Mouse (Mus musculus) lung, embryonic 14.5 days (tissue): ENCODE results near the gene Slc12a4. TPM values are rescaled to one million over a fixed set of nuclear protein-coding genes. Genes with fewer than 3 reads are reported as not detected.

Experiments
- ATAC-seq: fragments of 200-750 bp; cut with Nextera tagmentation; 2 replicates; pipeline ENCODE4 v1.8.0; 2017; ENCODE audit warnings: mild to moderate bottlenecking, moderate TSS enrichment, moderate library complexity; ENCODE audit not compliant: insufficient read depth
- DNase-seq: peaks from one replicate; pipeline ENCODE4 v3.0.0-alpha.2; 2015
- H3K27ac ChIP-seq: fragments of 300-500 bp; sonication (generic); 2 replicates; pipeline ENCODE4 v1.5.1; 2014; ENCODE audit warnings: low read depth, mild to moderate bottlenecking, moderate library complexity
- H3K27me3 ChIP-seq: fragments of 300-500 bp; sonication (generic); 2 replicates; pipeline ENCODE4 v1.6.1; 2014; ENCODE audit warnings: low read length, control low read depth; ENCODE audit not compliant: insufficient read depth
- H3K36me3 ChIP-seq: fragments of 300-500 bp; sonication (generic); 2 replicates; pipeline ENCODE4 v1.6.1; 2014; ENCODE audit warnings: control low read depth; ENCODE audit not compliant: insufficient read depth
- H3K4me1 ChIP-seq: fragments of 300-500 bp; sonication (generic); 2 replicates; pipeline ENCODE4 v1.6.1; 2014; ENCODE audit warnings: antibody characterized with exemption, control low read depth; ENCODE audit not compliant: insufficient read depth
- H3K4me2 ChIP-seq: fragments of 300-500 bp; sonication (generic); 2 replicates; pipeline ENCODE4 v1.6.1; 2014; ENCODE audit warnings: mild to moderate bottlenecking
- H3K4me3 ChIP-seq: fragments of 300-500 bp; sonication (generic); 2 replicates; pipeline ENCODE4 v1.5.1; 2014; ENCODE audit warnings: low read depth, low read length
- H3K9ac ChIP-seq: fragments of 300-500 bp; sonication (generic); 2 replicates; pipeline ENCODE4 v1.6.1; 2014
- H3K9me3 ChIP-seq: fragments of 300-500 bp; sonication (generic); 2 replicates; pipeline ENCODE4 v1.6.1; 2016; ENCODE audit warnings: low read depth, low read length, control low read depth
- CTCF ChIP-seq: IDR thresholded peaks from 2 replicates; pipeline ENCODE4 v1.5.1; 2016; ENCODE audit warnings: antibody characterized with exemption, low read depth
- WGBS: fragments of 180-500 bp; shearing (Covaris S2); extraction: QIAGEN DNeasy Blood & Tissue Kit; methylation state at CpG from one replicate; pipeline ENCODE4 v1.1.7; 2014; 5-methylcytosine and 5-hydroxymethylcytosine counted together
- polyA plus RNA-seq: library from polyadenylated mRNA; unstranded; fragments of >200 nt; fragmentation: Nextera tagmentation; extraction: Ambion mirVana; gene quantifications from 2 replicates; pipeline ENCODE4 v1.2.1, GENCODE M21; 2014

Slc12a4 gene
- polyA plus RNA-seq, 1 experiment from 2014 or later: 35.8 TPM

DNA sequence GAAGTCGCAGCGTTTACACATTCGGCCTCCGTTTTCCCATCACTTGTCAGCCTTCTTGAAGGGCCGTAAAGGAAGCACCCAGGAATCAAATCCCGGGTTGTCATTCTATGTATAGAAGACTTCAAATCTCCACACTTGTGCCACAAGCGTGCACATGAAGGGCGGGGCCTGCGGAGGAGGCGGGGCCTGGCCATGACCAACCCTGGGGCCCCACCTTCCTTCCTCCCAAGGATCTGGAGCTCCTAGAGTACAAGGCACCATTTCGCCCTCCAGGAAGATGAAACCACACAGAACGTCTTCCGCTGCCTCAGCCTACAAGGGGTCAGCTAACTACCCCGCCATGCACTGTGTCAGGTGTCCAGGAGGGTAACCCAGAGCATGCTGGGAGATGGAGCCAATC lies 4.8 kb downstream of the Slc12a4 start:
- peaks cover 3% of the 10 kb centered on the region; the same call in 1 of the 2 replicates for H3K4me1 ChIP-seq

DNA sequence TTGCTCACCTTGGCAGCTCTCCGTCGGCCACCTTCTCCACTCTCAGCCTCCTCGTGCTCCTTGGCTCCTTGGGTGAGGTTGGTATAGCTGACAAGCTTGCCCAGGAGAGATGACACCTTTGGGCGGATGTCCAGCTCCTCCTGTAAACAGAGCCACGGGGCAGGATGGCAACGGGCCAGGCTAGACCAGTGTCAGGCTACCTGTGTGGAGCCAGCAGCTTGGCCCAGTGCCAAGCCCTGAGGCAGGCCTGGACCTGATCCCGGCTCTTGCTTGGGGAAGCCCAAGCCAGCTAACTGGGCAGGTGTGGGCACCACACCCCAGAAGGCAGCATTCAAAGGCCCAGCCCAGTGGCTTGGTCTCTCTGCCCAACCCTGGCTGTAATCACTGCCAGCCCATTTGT lies 6.5 kb downstream of the Slc12a4 start:
- TF ChIP-seq CTCF: no peak
- Histone ChIP-seq H3K4me1 (peaks cover under 1% of the 10 kb centered on the region; the same call in 1 of the 2 replicates), H3K36me3 (peaks cover 56% of the 10 kb centered on the region), H3K9ac (no peak overlapping the region), H3K4me3 (no peak overlapping the region), H3K4me2 (no peak overlapping the region), H3K27ac (no peak overlapping the region), H3K27me3 (no peaks in the 10 kb centered on the region), H3K9me3 (no peaks in the 10 kb centered on the region)
- ATAC-seq (no peak; the same call in 1 of the 2 replicates), DNase-seq (peak; percentile 37)
- 64% methylated on average over 7 of the region's 7 CpGs for WGBS

More for the DNA sequence above, 4.8 kb downstream of the Slc12a4 start:
- no peaks in the 10 kb centered on the region for H3K27me3 ChIP-seq
- no peak overlapping the region for H3K9ac ChIP-seq
- 77% methylated on average over 14 of the region's 14 CpGs for WGBS
- H3K9me3 ChIP-seq: no peaks in the 10 kb centered on the region
- ATAC-seq (no peak), DNase-seq (no peak)
- no peak overlapping the region for H3K4me3 ChIP-seq
- H3K4me2 ChIP-seq: no peak overlapping the region
- no peak overlapping the region for H3K27ac ChIP-seq
- peaks cover 44% of the 10 kb centered on the region for H3K36me3 ChIP-seq
- no peak for TF ChIP-seq CTCF

DNA sequence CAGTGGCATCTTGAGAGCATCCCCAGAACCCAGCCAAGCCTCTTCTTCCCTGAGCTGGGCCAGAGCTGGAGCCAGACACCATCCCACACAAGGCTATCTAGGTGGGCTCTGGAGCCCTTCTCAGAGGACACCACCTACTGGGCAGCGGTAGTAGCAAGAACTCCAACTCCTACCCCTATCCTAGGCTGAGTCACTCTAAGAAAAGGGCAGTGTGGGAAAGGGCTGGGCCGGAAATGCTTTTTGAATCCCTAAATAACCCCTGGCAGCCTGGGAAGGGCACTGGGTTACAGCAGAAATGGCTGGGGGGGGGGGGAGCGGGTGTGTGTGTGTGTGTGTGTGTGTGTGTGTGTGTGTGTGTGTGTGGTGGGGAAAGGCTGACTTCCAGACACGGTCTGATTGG lies 8.1 kb downstream of the Slc12a4 start:
- Histone ChIP-seq H3K4me1 (no peaks in the 10 kb centered on the region), H3K9ac (no peak overlapping the region), H3K9me3 (no peaks in the 10 kb centered on the region), H3K27ac (no peak overlapping the region), H3K27me3 (no peaks in the 10 kb centered on the region), H3K4me3 (no peak overlapping the region), H3K4me2 (no peak overlapping the region), H3K36me3 (peaks cover 60% of the 10 kb centered on the region)
- WGBS: 52% methylated on average over 3 of the region's 4 CpGs
- TF ChIP-seq CTCF: no peak
- DNase-seq (no peak), ATAC-seq (no peak)

DNA sequence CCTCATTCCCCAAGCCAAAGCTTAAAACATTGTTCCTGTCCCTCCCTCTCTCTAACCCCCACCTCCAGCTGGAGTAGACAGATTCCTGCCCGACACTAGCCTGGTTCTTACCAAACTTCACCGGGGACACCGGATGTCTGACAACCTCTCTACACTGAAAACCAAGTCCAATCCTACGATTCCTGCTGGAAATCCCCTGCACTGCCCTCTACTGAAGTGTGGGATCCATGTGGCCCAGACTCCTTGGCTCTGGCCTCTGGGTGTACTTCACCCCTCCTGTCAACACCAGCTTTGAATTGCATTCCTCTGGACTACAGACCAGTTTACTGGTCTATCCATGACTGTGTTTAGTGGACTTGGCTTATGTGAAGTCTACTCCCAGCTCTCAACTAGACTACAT lies 9.3 kb downstream of the Slc12a4 start:
- Histone ChIP-seq H3K4me3 (no peak overlapping the region), H3K27ac (no peak overlapping the region), H3K27me3 (no peaks in the 10 kb centered on the region), H3K36me3 (peaks cover 72% of the 10 kb centered on the region), H3K4me2 (no peak overlapping the region), H3K9me3 (no peaks in the 10 kb centered on the region), H3K4me1 (no peaks in the 10 kb centered on the region), H3K9ac (no peak overlapping the region)
- ATAC-seq (no peak), DNase-seq (no peak)
- 87% methylated on average over 4 of the region's 4 CpGs for WGBS
- TF ChIP-seq CTCF: no peak

DNA sequence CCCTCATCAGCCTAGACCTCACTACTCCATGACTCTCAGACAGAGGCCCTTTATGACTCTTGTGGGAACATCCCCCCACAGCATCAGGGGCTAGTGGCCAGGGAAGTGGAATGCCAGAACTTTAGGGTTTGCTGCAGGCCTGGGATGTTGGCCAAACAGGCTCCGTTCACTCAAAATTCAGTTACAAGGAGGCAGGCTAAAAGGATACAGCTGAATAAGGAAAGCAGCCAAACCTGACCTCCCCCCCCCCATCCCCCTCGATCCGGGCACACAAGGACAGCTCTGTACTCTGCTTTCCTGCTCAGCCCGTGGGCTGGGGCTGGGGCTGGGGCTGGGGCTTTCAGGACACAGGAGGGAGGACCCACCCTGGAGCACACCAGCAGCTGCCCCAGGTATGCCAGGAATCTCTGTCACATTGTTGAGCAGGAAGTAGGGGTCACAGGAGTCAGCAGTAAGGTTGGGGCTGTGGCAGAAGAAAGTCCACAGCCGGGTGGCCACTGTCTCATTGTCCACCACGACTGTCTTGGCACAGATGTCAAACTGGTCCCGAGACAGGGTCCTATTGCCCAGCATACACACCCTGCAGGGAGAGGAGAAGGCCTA lies 14.7 kb downstream of the Slc12a4 start:
- DNase-seq: peak; percentile 11
- H3K4me1 ChIP-seq: no peaks in the 10 kb centered on the region
- no peaks in the 10 kb centered on the region for H3K27me3 ChIP-seq
- peaks cover 87% of the 10 kb centered on the region for H3K36me3 ChIP-seq
- ATAC-seq: peak; percentile 70; the same call in 1 of the 2 replicates
- H3K4me2 ChIP-seq: no peak overlapping the region
- H3K27ac ChIP-seq: peak overlapping the region; percentile 46; the same call in 1 of the 2 replicates
- H3K9ac ChIP-seq: no peak overlapping the region
- H3K4me3 ChIP-seq: no peak overlapping the region
- H3K9me3 ChIP-seq: no peaks in the 10 kb centered on the region
- no peak for TF ChIP-seq CTCF
- WGBS: 37% methylated on average over 7 of the region's 7 CpGs

DNA sequence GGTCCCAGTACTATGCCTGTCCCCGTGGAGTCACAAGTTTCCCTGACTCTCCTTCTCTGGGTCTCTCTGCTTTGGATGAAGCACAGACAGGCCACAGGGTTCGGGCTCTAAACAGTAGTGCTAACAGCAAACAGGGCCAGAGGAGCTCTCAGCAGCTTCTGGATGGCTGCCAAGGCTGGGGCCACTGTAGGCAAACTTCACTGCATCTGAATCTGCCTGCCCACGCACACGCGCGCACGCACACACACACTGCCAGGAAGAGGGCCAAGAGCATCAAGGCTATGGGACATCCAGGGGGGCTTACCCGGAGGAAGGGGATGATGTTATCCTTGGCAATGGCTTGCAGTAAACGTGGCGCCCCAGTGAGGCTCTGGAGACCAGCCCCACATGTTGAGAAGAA lies 16.5 kb downstream of the Slc12a4 start:
- Histone ChIP-seq H3K4me3 (no peak overlapping the region), H3K9me3 (no peaks in the 10 kb centered on the region), H3K27me3 (no peaks in the 10 kb centered on the region), H3K4me2 (no peak overlapping the region), H3K36me3 (peaks cover 92% of the 10 kb centered on the region), H3K27ac (no peak overlapping the region; the same call in 1 of the 2 replicates), H3K4me1 (no peaks in the 10 kb centered on the region), H3K9ac (no peak overlapping the region)
- DNase-seq (peak; percentile 85), ATAC-seq (peak; percentile 53)
- TF ChIP-seq CTCF: no peak
- 58% methylated on average over 10 of the region's 10 CpGs for WGBS

DNA sequence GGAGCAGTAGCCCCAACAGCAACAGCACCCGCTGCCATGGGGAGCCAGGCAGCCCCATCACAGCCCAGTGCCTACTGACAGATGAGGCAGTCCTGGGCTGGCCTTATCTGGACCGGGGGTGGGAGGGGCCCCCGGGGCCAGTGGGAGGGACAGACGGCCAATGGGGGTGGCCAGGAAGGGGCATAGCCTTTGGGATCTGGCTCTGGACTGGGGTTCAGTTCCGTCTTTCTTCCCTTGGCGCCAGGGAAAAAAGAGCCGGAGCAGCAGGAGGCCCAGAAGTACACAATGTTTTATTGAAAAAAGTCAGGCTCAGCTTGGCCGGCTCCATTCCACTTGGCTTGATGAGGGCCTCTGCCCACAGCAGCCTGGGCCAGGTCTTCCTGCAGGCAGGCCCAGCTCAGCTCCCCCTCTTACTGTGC lies 22.6 kb downstream of the Slc12a4 start, which contains the start of gene Lcat:
Lcat (minus strand) TSS at position 62 of the 419 bp plus-strand sequence.
- Histone ChIP-seq H3K27me3 (no peaks in the 10 kb centered on the region), H3K9me3 (no peaks in the 10 kb centered on the region), H3K4me2 (no peak within 1 kb of the TSS), H3K27ac (no peak within 1 kb of the TSS), H3K4me1 (no peaks in the 10 kb centered on the region), H3K4me3 (no peak within 1 kb of the TSS), H3K9ac (no peak within 1 kb of the TSS), H3K36me3 (peaks cover 69% of the 10 kb centered on the region)
- ATAC-seq (no peak), DNase-seq (no peak)
- 75% methylated on average over 8 of the region's 8 CpGs for WGBS
- TF ChIP-seq CTCF: no peak
